Mouse (Mus musculus): ENCODE results near the gene Hrh2. TPM values are rescaled to one million over a fixed set of nuclear protein-coding genes. Genes with fewer than 3 reads are reported as not detected.

Gene Hrh2
- total RNA-seq, 4 experiments from 2014 or later: 0.12 to 0.38 (median 0.27) TPM

- DNase-seq (ENCODE audit: low spot score in 2 of 2): no peak
These were observed 71.0 kb downstream of the Hrh2 start for GRCm38 (mm10) chr13:54262741-54263510.

DNA sequence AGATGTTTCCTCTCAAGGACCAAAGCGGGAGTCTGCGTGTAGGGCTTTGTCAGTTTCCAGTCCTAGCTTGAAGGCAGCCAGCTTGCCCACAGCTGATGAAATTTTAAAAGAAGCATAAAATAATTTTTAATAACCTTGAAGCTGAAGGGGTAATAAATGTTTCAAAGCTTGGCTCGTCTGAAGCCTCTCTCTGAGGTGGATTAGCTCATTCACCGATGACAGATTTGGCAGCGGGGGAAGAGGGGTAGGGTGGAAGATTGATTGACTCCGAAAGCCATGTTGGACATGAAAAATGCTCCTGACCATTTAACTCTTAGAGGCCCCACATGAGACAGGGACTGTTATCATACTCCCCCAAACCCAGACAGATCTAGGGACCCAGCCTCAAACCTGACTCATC lies 71.7 kb downstream of the Hrh2 start:
- no peak for DNase-seq (ENCODE audit: low spot score in 2 of 2)

DNA sequence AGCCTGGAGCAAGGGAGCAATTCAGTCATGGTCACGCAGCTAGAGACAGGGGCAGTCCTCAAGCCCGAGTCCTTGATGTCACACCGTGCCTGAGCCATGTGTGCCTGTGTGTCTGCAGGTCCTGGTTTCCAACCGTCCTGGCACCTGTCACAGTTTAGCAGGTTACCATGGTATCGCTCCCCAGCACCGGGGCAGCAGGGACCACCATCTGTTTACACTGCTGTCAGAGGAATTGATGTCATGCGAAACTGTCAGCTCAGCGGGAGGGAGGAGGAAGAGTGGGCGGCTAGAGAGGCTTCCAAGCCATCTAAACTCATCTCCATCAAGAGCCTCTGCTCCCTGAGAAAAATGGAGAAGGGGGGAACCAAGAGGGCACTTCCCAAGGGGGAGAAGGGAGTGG lies 74.5 kb downstream of the Hrh2 start:
- DNase-seq (ENCODE audit: low spot score in 2 of 2): no peak

- no peak for DNase-seq (ENCODE audit: low spot score in 2 of 2)
These were observed 77.2 kb downstream of the Hrh2 start for GRCm38 (mm10) chr13:54269087-54269486.

- DNase-seq (ENCODE audit: low spot score in 2 of 2): no peak
These were observed 77.7 kb downstream of the Hrh2 start for GRCm38 (mm10) chr13:54269628-54270027.

- no peak for DNase-seq (ENCODE audit: low spot score in 2 of 2)
These were observed 80.1 kb downstream of the Hrh2 start for GRCm38 (mm10) chr13:54272076-54272475.

DNA sequence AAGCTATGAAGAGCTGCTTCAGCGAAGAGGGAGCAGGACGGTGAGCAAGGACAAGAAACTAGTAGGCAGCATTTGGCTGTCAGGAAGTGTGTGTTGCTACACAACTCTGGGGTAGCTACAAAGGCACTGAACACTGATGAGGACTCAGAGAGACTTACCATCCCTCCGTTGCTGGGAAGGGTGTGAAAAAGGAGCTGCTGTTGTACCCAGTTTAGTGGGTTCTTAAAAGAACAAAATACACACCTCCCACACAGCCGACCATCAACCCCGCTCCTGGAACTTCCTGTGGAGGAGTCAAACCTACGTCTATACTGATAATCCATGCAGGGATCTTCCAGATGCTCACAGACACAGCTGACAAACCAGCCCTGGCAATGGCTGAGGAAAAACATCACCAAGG lies 85.5 kb downstream of the Hrh2 start:
- DNase-seq (ENCODE audit: low spot score in 2 of 2): no peak

DNA sequence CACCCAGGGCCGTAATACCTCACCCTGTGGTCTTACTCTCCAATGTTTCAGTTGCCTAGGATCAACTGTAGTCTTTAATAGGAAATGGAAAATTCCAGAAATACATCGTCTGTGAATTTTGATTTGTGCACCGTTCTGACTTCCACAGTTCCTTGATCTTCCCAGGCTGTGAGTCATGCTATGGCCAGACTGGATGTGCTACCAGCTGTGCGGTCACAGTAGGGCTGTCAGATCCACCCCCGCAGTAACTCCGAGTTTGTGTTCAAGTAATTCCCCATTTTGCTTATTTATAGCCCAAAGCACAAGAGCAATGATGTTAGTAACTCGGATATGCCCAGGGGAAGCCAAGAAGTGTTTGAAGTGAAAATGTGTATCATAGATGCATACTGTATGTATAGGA lies 88.4 kb downstream of the Hrh2 start:
- no peak for DNase-seq (ENCODE audit: low spot score in 2 of 2)

DNA sequence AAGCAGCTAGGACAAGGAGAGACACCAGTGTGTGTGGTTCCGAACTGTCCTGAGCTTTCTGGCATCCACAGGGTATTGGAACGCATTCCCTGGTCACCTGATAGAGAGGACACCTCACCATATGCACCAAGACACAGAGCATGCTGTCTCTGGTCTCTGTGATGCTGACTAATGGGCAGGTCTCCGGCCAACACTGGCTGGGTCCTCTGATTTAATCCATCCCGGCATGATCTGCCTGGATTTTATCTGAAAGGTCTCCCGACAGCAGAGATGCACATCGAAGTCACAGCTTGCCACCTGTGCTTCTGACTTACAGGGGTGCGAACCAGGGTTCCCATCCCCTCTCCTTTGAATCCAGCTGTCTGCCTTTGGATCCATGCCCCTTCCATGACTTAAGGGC lies 89.2 kb downstream of the Hrh2 start:
- DNase-seq (ENCODE audit: low spot score in 2 of 2): no peak

DNA sequence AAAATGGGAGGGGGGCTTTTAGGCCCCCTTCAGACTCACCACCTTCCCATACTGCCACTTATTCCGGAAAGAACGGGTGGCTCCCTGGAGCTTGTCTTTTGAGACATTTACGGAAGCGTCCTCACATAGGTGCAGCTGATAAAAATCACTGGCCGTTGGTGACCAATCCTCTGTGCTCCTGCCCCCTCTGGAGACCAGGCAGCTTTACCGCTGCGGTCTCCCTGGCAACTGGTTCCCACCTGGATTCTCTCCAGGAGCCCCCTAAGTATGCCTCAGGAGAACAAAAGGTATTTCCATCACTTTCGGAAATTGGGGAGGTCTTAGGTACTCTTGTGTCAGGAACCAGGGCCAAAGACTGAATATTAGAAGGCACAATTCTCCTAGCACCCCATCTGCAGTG lies 89.7 kb downstream of the Hrh2 start:
- no peak for DNase-seq (ENCODE audit: low spot score in 2 of 2)

DNA sequence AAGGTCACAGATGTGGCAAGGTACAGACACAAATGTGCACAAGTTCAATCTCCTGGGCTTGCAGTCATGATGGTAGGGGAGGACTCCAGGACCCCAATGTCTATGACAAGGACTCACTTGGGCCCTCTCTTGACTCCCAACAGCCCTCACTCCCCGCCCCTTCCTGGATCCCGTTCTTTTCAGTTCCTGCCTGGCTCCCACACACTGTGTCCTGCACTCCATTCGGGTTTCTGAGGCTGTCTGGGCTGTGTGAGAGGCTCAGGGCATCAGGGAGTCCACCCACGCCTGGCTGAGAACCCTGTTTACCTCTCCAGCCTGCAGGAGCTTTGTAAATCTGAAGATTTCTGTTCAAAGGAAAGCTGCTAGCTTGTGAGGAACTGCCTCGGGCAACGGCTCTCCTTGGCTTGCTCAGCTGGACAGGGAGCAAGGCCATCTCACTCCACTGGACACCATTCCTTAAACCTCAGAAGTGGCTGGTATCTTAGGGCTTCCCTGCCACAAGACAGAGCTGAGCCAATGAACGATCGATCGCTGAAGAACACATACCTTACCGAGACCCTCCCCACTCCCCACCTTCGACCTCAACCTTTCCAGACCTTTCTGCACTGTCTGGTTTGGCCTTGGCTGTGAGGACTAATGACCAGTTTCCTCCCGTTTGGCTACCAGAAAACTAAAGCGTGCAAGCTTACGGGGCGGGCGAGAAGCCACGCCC lies 90.4 kb downstream of the Hrh2 start:
- DNase-seq (ENCODE audit: low spot score in 2 of 2): no peak

GRCm38 (mm10) chr13:54282861-54283206 lies 90.9 kb downstream of the Hrh2 start:
- DNase-seq (ENCODE audit: low spot score in 2 of 2): no peak

Other genes starting within 250 kb of the Hrh2 start
- gene Drd1, start 136.4 kb upstream of the Hrh2 start, total RNA-seq (2022): under 1 TPM in 1 of 4 experiments, not detected in 3; 0.07 TPM
- 1 to 10 TPM; 1.1 to 2.4 (median 1.8) TPM for gene Sfxn1, start 120.3 kb upstream of the Hrh2 start, total RNA-seq (2022)
- under 1 TPM; 0.51 to 0.72 (median 0.65) TPM for gene Cplx2, start 179.2 kb downstream of the Hrh2 start, total RNA-seq (2022)